Mouse (Mus musculus) cerebellum, postnatal 4 days (tissue): ENCODE results near the gene Arid3a.

ENCODE experiments used
- DNase-seq, 2 experiments: peaks; one replicate each; pipeline ENCODE4 v3.0.0; 2022; ENCODE audit warnings: low spot score in 2 of 2, mixed read lengths in 1 of 2

The Arid3a gene

GRCm38 (mm10) chr10:79908167-79909091 lies 18.4 kb upstream of the Arid3a start, which contains the start of gene Med16:
TSS of gene Med16 (minus strand) at chr10:79908923.
- peak; percentile 81 to 90 for DNase-seq

GRCm38 (mm10) chr10:79909092-79909922 lies 17.5 kb upstream of the Arid3a start:
- DNase-seq: no peak

GRCm38 (mm10) chr10:79910556-79910955 lies 16.3 kb upstream of the Arid3a start, which contains the start of gene Gm26602:
TSS of gene Gm26602 (plus strand) at chr10:79910856.
- DNase-seq: no peak

DNA sequence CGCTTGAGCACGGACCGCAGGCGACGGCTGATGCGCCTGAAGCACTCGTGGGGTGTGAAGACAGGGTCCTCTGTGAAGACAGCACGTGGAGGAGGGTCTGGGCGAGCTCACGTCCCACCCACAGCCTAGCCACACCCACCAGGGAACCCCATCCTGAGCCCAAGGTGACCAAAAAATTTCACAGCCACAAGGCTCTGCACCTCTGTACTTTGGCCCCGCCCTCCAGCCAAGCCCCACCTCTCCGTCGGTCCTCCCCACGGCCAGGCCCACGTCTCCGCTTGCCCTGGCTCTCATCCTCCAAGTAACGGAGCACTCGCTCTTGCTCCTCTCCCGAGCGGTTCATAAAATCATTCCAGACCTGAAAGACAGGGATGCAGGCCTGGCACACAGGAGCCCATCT lies 14.4 kb upstream of the Arid3a start:
- DNase-seq: no peak

DNA sequence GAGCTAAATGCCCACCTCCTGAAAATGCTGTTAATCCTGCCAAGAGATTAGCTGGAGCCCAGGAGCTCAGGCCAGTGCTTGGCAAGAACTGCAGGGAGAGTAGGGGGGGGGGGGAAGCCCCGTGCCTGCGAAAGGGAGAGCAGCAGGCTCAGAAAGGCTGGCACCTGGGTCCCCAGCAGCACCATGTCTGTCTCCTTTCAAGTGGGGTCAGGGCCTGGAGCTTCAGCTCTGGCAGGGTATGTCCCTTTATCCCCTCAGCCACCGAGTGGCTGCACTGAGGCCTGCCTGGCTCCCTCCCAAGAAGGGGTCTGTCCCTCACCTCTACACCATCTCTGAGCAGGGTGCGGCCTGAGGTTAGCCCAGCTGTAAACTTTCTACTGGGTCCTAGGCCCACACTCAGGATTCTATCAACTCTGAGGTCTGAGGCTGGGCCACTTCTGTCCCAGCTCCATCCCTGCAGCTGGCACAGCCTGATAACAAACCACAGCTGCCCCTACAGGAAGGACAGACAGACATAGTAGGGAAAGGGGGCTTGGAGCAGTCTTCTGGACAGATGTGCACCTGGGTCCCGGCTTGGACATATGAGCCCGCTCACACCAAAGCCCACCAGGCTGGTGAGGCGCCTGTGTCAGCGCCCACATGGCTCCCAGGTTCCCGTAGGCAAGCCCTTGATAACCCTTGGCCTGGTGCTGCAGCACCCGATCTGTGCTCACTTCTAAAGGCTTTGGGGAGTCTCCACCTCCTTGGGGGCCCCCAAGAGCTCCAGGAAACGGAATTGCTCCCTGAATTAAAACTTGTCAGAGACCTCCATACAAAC lies 12.5 kb upstream of the Arid3a start:
- DNase-seq: no peak

DNA sequence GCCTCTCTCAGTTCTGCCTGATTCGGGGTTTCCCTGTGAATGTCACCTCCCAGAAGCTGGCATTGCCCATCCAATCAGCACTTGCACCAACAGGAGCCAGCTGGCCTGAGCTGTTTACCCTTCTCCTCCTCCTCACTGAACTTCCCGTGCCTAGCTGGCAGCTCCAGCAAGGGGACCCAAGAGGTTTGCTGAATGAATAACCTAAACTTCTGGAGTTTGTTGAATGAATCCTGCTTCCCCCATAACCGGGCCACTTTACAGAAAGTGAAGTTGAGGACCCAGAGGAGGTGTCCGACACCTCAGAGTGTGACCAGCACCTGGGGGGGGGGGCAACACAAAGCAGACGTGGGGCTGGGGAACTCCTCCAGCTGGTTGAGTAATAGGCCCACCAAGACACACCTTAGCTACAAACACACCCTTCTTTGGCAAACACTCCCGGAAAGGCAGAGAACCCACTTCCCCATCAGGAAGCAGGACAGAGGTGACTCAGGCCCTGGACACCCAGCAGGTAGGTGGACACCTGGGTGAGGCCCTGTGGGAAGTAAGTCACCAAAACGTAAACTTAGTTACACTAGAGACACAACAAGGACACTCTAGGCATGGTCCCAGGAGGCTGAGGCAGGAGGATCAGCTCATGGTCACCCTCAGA lies 11.8 kb upstream of the Arid3a start:
- no peak for DNase-seq

DNA sequence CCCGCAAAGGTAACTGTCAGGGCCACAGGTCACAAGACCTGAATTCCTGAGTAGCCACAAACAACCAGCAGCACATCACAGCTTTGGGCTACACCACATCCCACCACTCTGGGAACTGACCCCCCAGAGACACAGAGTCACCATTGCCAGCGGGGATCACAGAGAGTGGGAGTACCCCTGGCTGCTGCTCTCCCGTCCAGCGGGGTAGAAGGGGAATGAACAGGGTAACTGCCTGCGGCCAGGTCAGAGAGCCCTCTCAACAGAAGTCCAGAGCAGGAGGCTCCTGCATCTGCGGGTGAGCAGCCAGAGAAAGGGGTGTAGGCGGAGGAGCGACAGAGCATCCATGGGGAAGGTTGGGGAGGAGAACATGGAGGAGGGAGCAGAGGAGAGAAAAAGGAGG lies 10.8 kb upstream of the Arid3a start:
- DNase-seq: no peak

DNA sequence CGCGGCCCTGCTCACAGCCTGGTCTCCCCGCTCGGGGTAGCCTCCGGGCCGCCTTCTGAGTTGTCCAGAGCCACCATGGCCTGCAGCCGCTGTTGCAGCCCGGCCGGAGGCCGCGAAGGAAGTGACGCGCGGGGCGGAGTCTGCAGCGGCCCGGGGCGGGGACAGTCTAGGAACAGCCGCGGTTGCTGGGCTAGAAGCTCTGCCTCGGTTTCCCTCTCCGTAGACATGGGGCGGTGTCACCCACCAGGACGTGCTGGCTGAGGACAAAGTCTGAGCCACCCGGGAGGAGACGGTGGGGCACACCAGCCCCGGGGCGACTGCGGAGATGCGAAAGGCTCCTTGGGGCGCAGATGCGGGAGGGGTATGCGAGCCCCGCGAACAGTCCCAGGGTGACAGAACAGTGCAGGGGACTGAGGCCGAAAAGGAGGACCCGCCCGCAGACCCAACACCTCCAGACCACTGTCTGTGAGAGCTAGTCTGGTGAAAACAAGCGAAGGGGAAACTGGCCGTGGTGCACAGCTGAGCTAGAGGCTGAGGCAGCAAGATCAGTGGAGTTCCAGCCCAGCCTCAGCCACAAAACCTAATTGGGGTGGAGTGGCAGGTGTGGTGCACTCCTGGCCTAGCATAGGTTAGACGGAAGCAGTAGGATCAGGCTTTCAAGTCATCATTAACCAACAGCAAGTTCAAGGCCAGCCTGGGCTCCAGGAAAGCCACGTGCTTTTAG lies 9.9 kb upstream of the Arid3a start, which contains the start of gene Kiss1r:
Gene Kiss1r, plus strand, starts transcription at position 164 of the 724 bp plus-strand sequence.
- peak; percentile 71 to 80 for DNase-seq

DNA sequence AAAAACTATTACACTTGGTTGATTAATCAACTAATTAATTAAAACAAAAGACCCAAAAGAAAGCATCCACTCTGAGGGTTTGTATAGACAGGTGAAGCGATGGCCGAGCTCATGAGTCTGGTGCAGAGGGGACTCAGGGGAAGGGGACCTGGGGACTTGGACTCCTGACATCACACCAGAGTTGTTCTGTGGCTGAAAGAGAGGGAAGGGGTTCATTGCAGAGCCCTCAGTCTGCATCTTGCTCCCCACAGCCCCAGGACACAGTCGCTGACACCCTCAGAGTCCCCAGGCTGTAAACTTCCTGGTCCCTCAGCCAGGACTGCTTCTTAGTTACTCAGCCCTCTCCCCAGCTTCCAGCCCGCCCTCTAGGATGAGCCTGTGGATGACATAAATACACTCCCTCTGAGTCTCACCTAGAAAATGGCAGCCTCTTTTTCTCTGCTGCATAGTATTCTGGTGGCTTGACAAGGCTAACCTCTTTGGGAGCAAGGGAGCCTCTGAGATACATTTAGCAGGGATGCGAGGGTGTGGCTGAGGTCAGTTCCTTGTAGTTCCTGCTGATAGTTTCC lies 9.2 kb upstream of the Arid3a start:
- no peak for DNase-seq

DNA sequence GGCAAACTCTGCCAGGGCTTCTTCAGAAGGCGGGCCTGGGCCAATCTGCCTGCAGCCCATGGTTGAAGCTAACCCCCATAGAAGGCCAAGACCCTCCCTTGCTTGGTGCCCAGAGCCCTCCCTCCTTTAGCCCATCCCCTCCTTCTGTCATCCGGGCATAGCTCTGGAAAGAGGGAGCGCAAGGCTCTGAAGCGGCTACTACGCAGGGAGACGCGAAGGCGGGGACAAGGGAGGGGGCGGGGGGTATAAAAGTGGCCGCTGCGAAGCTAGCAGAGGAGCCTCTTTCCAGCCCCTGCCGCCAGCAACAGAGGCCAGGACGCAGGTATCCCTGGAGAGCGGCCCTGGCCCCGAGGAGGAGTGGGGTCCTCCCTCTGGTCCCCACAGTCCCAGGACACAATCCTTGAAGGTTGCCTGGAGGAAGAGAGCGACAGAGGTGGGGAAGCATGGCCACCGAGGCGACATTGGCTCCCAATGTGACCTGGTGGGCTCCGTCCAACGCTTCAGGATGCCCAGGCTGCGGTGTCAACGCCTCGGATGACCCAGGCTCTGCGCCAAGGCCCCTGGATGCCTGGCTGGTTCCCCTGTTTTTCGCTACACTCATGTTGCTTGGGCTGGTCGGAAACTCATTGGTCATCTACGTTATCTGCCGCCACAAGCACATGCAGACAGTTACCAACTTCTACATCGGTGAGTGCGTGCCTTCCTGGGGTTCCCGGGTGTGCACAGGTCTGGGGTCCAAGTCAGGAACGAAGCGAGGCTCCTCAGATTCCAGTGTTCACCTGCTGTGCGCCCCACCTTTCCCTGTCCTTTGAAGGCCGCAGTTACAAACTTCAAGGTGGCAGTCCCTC lies 8.4 kb upstream of the Arid3a start:
- DNase-seq: no peak

DNA sequence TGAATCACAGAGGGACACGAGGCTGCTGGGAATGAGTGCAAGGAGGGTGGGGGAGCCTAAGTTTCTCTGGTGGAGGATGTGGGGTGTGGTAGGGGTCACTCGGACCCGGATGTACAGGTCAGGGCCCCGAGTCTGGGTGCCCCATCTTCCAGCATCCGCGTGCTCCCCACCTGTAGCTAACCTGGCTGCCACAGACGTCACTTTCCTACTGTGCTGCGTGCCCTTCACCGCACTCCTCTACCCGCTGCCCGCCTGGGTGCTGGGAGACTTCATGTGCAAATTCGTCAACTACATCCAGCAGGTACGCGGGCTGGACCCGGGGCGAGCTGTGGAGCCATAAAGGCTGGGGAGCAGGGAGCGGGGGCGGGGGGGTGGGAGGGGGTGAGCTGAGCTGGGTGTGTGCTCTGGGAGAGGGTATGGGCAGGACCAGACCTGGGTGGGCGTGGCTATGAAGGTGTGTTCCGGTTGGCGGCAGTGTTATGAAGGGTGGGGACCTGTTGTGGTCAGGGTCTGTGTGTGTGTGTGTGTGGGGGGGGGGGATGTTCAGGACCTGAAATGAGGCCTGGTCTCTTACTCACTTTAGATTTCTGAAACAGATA lies 7.5 kb upstream of the Arid3a start:
- DNase-seq: no peak

DNA sequence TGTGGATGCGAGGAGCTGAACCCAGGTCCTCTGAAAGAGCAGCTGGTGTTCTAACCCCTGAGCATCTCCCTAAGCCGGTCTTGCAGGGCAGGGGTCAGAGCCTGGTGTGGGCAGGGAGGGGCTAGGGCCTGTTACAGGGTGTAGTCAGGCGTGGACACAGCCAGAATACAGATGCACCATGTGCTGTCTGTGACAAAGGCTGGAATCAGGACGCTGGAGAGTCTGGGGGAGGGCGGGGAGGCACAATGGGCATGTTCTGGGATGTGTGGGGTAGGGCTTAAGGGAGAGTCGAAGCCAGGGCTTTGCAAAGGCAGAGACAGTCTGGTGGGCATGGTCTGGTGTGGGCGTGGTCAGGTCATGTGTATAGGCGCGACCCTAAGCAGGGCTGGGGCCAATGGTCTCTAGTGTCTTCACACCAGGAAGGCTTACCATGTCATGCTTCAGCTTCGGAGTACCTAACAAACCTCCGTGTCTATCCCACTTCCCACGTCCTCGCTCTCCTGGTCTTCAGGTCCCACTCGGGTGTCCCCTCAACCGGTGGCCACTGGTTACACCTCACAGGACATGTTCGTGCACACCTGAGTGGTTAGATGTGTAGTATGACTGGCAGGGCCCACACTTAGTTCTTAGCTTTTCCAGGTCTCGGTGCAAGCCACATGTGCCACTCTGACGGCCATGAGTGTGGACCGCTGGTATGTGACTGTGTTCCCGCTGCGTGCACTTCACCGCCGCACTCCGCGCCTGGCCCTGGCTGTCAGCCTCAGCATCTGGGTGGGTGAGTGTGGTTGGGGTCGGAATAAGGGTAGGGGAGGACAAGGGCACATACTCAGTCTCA lies 6.6 kb upstream of the Arid3a start:
- DNase-seq: no peak

DNA sequence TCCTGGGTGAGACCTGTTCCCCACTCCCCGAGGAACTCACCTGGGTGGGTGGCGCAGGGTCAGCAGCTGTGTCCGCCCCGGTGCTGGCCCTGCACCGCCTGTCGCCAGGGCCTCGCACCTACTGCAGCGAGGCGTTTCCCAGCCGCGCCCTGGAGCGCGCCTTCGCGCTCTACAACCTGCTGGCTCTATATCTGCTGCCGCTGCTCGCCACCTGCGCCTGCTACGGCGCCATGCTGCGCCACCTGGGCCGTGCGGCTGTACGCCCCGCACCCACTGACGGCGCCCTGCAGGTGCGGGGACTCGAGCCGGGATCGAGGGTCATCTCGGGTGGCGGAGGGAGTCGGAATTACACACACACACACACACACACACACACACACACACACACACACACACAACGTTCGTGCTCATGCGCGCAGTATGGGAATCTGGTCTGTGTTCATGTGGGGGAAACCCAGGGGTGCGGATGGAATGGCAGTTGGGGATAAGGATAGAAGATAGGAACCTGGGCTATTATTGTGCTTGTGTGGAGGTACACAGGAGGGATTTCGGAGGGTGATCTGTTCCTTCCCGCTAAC lies 5.8 kb upstream of the Arid3a start, which contains the start of gene R3hdm4:
Gene R3hdm4, minus strand, starts transcription at position 251 of the 578 bp plus-strand sequence.
- DNase-seq: no peak

DNA sequence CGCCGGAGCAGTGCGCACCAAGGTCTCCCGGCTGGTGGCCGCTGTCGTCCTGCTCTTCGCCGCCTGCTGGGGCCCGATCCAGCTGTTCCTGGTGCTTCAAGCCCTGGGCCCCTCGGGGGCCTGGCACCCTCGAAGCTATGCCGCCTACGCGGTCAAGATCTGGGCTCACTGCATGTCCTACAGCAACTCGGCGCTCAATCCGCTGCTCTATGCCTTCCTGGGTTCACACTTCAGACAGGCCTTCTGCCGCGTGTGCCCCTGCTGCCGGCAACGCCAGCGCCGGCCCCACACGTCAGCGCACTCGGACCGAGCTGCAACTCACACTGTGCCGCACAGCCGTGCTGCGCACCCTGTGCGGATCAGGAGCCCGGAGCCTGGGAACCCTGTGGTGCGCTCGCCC lies 5.3 kb upstream of the Arid3a start:
- DNase-seq: no peak

GRCm38 (mm10) chr10:79924998-79925784 lies 1.7 kb upstream of the Arid3a start:
- DNase-seq: peak; percentile 90 to 99

GRCm38 (mm10) chr10:79925785-79926490 lies 905 bp upstream of the Arid3a start:
- no peak for DNase-seq
